In the genomic region with DNA sequence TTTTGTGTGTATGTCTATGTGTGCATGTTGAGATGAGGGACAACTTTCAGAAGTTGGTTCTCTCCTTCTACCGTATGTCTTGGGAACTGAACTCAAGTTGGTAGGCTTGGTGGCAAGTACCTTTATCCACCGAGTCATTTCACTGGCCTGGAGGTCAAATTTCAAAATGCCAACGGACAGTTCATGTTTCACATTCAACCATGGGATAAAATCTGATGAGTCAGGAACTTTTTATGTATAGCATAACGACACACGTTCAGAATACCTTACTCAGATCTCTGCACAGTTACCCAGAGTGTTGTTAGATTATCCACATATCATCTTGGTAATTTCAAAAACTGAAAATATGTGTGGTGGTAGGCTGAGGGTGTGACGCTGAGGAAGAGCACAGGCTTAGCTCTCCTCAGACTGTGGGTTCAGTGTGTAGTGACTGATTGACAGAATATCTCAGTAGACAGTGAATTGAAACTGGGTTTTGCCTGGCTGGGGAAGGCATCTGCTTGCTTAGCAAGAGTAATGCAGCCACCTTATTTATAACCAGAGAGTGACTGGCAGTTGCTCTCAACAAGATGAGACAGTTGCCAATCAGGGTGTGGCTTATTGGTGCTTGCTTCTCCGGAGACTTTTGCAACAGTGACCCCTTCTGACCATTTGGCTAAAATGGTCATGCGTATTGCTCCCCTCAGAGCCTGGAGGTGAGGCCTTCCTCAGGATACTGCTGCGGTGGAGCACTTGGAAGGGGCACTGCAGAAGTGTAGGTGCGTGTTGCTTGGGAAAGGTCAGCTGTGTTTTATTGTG, we compare ENCODE assay signal across 9 mouse cellular contexts. TPM values are rescaled to one million over a fixed set of nuclear protein-coding genes. Genes with fewer than 3 reads are reported as not detected.
DNase-seq lines count a peak whose midpoint lies in the region; ATAC-seq and TF ChIP-seq lines count a peak whose summit lies in the region.
"Had no signal": no experiment of that assay in that cellular context is flagged by ENCODE, and none has a peak within 500 bp of the region (broad histone marks: within the 10 kb centered on the region; RNA-seq: fewer than 3 reads in every experiment).

No protein-coding gene starts in this region.

- no peak for TF ChIP-seq EP300 in MEL (IDR thresholded peaks at IDR 0.05; ENCODE audit: low read depth in 1 of 2, low read length in 2 of 2)

- peak; percentile 86 for TF ChIP-seq RAD21 in MEL (IDR thresholded peaks at IDR 0.05; ENCODE audit: low read depth, low read length)

- no peak overlapping the region for H3K27ac ChIP-seq in kidney, embryonic 14.5 days (ENCODE audit: low read depth, low read length)
- H3K27ac ChIP-seq in MEL (ENCODE audit: control insufficient read depth, low read depth, low read length) = peak overlapping the region; percentile 9; the same call in 1 of the 2 replicates
- no peak overlapping the region for H3K27ac ChIP-seq in cerebellum, adult 2 months (ENCODE audit: insufficient read depth, low read length)
- H3K27ac ChIP-seq: embryonic facial prominence, embryonic 15.5 days had no signal

- no peaks in the 10 kb centered on the region for H3K27me3 ChIP-seq in kidney, embryonic 14.5 days (ENCODE audit: control insufficient read depth, insufficient read depth, low read length)
- no peaks in the 10 kb centered on the region for H3K27me3 ChIP-seq in MEL (ENCODE audit: control insufficient read depth in 1 of 2, insufficient read depth in 2 of 2, low read length in 2 of 2)
- H3K27me3 ChIP-seq in cerebellum, adult 2 months (ENCODE audit: control insufficient read depth, insufficient read depth, low read length) = no peaks in the 10 kb centered on the region
- no peaks in the 10 kb centered on the region for H3K27me3 ChIP-seq in splenic B cell, adult 2 months (ENCODE audit: control insufficient read depth, insufficient read depth, low read length, poor library complexity, severe bottlenecking)
- H3K27me3 ChIP-seq: embryonic facial prominence, embryonic 15.5 days had no signal

- no peaks in the 10 kb centered on the region for H3K4me1 ChIP-seq in kidney, embryonic 14.5 days (ENCODE audit: control insufficient read depth, insufficient read depth, low read length)
- peaks cover 5 to 6% of the 10 kb centered on the region in 2 experiments for H3K4me1 ChIP-seq in MEL (ENCODE audit: control insufficient read depth in 1 of 2, insufficient read depth in 2 of 2, low read length in 2 of 2)
- H3K4me1 ChIP-seq in cerebellum, adult 2 months (ENCODE audit: control insufficient read depth, insufficient read depth, low read length) = no peaks in the 10 kb centered on the region; the same call in 1 of the 2 replicates

- 54% methylated on average over 10 of the region's 10 CpGs for WGBS in kidney, embryonic 14.5 days
- 59% methylated on average over 10 of the region's 10 CpGs for WGBS in cerebellum, adult 2 months

- TF ChIP-seq CTCF in MEL (IDR thresholded peaks at IDR 0.05 in 2 of 3, conservative IDR thresholded peaks at IDR 0.05 in 1 of 3; ENCODE audit: control insufficient read depth in 1 of 3, insufficient read depth in 1 of 3, low read depth in 2 of 3, low read length in 3 of 3, poor library complexity in 1 of 3, severe bottlenecking in 1 of 3) = peak; percentile 45 to 88 (median 55)
- peak; percentile 64 for TF ChIP-seq CTCF in cerebellum, adult 2 months (IDR thresholded peaks at IDR 0.05; ENCODE audit: borderline replicate concordance, insufficient read depth, low read depth, low read length)

- H3K79me2 ChIP-seq in MEL (ENCODE audit: control insufficient read depth, insufficient read depth, low read length, poor library complexity) = no peaks in the 10 kb centered on the region

- H3K4me2 ChIP-seq in kidney, embryonic 14.5 days (replicated peaks; ENCODE audit: low read depth, low read length) = no peak overlapping the region
- H3K4me2 ChIP-seq: embryonic facial prominence, embryonic 15.5 days had no signal

- DNase-seq in kidney, adult 11 months = peak; percentile 84
- peak; percentile 75 for DNase-seq in MEL (ENCODE audit: low read depth, low spot score)
- DNase-seq in cerebellum, adult 2 months = peak; percentile 50 to 67
- DNase-seq in kidney, postnatal 4 days = peak; percentile 43 to 62
- DNase-seq in lung, postnatal 14 days = peak; percentile 71
- DNase-seq in splenic B cell, adult 2 months (ENCODE audit: low read depth, low spot score) = peak; percentile 74

- H3K9ac ChIP-seq in kidney, embryonic 14.5 days (ENCODE audit: low read depth, low read length) = no peak overlapping the region
- H3K9ac ChIP-seq in MEL (ENCODE audit: control insufficient read depth, low read depth, low read length, poor library complexity, severe bottlenecking) = no peak overlapping the region
- H3K9ac ChIP-seq: embryonic facial prominence, embryonic 15.5 days had no signal

- no peak for TF ChIP-seq POLR2A in MEL (IDR thresholded peaks at IDR 0.05; ENCODE audit: control insufficient read depth in 1 of 2, insufficient read depth in 1 of 2, low read depth in 1 of 2, low read length in 2 of 2, poor library complexity in 1 of 2)
- TF ChIP-seq POLR2A in cerebellum, adult 2 months (IDR thresholded peaks at IDR 0.05; ENCODE audit: borderline replicate concordance, insufficient read depth, low read length) = no peak

- peaks cover 11% of the 10 kb centered on the region; the same call in 1 of the 2 replicates for H3K36me3 ChIP-seq in kidney, embryonic 14.5 days (ENCODE audit: control insufficient read depth, insufficient read depth, low read length)
- H3K36me3 ChIP-seq in MEL (ENCODE audit: control insufficient read depth in 1 of 2, insufficient read depth in 2 of 2, low read length in 2 of 2) = peaks cover 5 to 10% of the 10 kb centered on the region in 2 experiments
- 0 out of 2 replicates have a peak, but pooled peaks cover 2% of the 10 kb centered on the region for H3K36me3 ChIP-seq in splenic B cell, adult 2 months (ENCODE audit: control insufficient read depth, insufficient read depth, low read length, poor library complexity, severe bottlenecking)

- no peak overlapping the region for H3K4me3 ChIP-seq in kidney, embryonic 14.5 days (ENCODE audit: low read length)
- no peak overlapping the region for H3K4me3 ChIP-seq in MEL (ENCODE audit: control insufficient read depth in 1 of 2, insufficient read depth in 1 of 2, low read depth in 2 of 2, low read length in 2 of 2)
- no peak overlapping the region for H3K4me3 ChIP-seq in cerebellum, adult 2 months (replicated peaks; ENCODE audit: insufficient read depth, low read depth, low read length)
- H3K4me3 ChIP-seq: embryonic facial prominence, embryonic 15.5 days had no signal

- ATAC-seq in kidney, embryonic 14.5 days (ENCODE audit: low FRiP score, low TSS enrichment) = no peak
- ATAC-seq in granulocyte monocyte progenitor cell, adult 5-6 weeks (replicated peaks; ENCODE audit: poor library complexity, severe bottlenecking) = peak; percentile 90

- H3K9me3 ChIP-seq in kidney, embryonic 14.5 days (ENCODE audit: control insufficient read depth, low read length) = no peaks in the 10 kb centered on the region
- no peaks in the 10 kb centered on the region for H3K9me3 ChIP-seq in MEL (replicated peaks; ENCODE audit: insufficient read depth, low read length)
- H3K9me3 ChIP-seq: embryonic facial prominence, embryonic 15.5 days had no signal

RNA-seq across cellular contexts. Expression of gene Pcyt1a, which starts 27.1 kb away (rescaled TPM):
- 16.5 and 40.6 TPM in 2 replicates for polyA plus RNA-seq in kidney, embryonic 14.5 days (2014; fragmentation: Nextera tagmentation; extraction: Ambion mirVana)
- 32.3 and 36.9 TPM in 2 replicates for total RNA-seq in MEL (2012; rRNA removed)
- polyA plus RNA-seq in MEL (2012; ENCODE audit: insufficient read depth in 1 of 2, insufficient read length in 2 of 2, low read depth in 1 of 2, low replicate concordance in 2 of 2, missing spikeins in 1 of 2) = 10 to 100 TPM in 1 of 2 experiments, not detected in 1; 53.7 TPM
- 33.4 and 35.4 TPM in 2 replicates for polyA plus RNA-seq in cerebellum, adult 2 months (2012; rRNA removed)
- total RNA-seq in granulocyte monocyte progenitor cell, adult 5-6 weeks (2014; fragmentation: Nextera tagmentation) = 53.2 and 65.3 TPM in 2 replicates
- 79.3 and 90.5 TPM in 2 replicates for total RNA-seq in granulocyte monocyte progenitor cell, adult 5-6 weeks (2017)

RNA-seq across cellular contexts. Expression of gene Slc51a, which starts 29.9 kb away (rescaled TPM):
- polyA plus RNA-seq in kidney, embryonic 14.5 days (2014; fragmentation: Nextera tagmentation; extraction: Ambion mirVana) = 0.33 and 0.49 TPM in 2 replicates
- 3.3 and 4.6 TPM in 2 replicates for total RNA-seq in MEL (2012; rRNA removed)
- polyA plus RNA-seq in MEL (2012; ENCODE audit: insufficient read depth in 1 of 2, insufficient read length in 2 of 2, low read depth in 1 of 2, low replicate concordance in 2 of 2, missing spikeins in 1 of 2) = 10 to 100 TPM in 1 of 2 experiments, not detected in 1; 14.5 TPM
- polyA plus RNA-seq in cerebellum, adult 2 months (2012; rRNA removed) = 0.03 and 0.05 TPM in 2 replicates
- total RNA-seq in granulocyte monocyte progenitor cell, adult 5-6 weeks (2014; fragmentation: Nextera tagmentation) = not detected in 2 replicates
- 0.05 and 0.30 TPM in 2 replicates for total RNA-seq in granulocyte monocyte progenitor cell, adult 5-6 weeks (2017)
- polyA plus RNA-seq: embryonic facial prominence, embryonic 15.5 days had no signal

RNA-seq across cellular contexts. Expression of gene Zdhhc19, which starts 38.3 kb away (rescaled TPM):
- polyA plus RNA-seq in kidney, embryonic 14.5 days (2014; fragmentation: Nextera tagmentation; extraction: Ambion mirVana) = not detected in 2 replicates
- 0.58 TPM in 1 of 2 replicates, not detected in the other for total RNA-seq in MEL (2012; rRNA removed)
- 1 to 10 TPM in 1 of 2 experiments, not detected in 1; 1.4 TPM for polyA plus RNA-seq in MEL (2012; ENCODE audit: insufficient read depth in 1 of 2, insufficient read length in 2 of 2, low read depth in 1 of 2, low replicate concordance in 2 of 2, missing spikeins in 1 of 2)
- not detected in 2 replicates for polyA plus RNA-seq in cerebellum, adult 2 months (2012; rRNA removed)
- not detected in 2 replicates for total RNA-seq in granulocyte monocyte progenitor cell, adult 5-6 weeks (2014; fragmentation: Nextera tagmentation)
- not detected in 2 replicates for total RNA-seq in granulocyte monocyte progenitor cell, adult 5-6 weeks (2017)
- polyA plus RNA-seq: embryonic facial prominence, embryonic 15.5 days had no signal

RNA-seq across cellular contexts. Expression of gene Tctex1d2, which starts 38.3 kb away (rescaled TPM):
- 32.5 and 37.8 TPM in 2 replicates for polyA plus RNA-seq in kidney, embryonic 14.5 days (2014; fragmentation: Nextera tagmentation; extraction: Ambion mirVana)
- total RNA-seq in MEL (2012; rRNA removed) = 13.0 and 14.7 TPM in 2 replicates
- 100 to 1,000 TPM in 1 of 2 experiments, 10 to 100 TPM in 1; 23.7 to 239 TPM for polyA plus RNA-seq in MEL (2012; ENCODE audit: insufficient read depth in 1 of 2, insufficient read length in 2 of 2, low read depth in 1 of 2, low replicate concordance in 2 of 2, missing spikeins in 1 of 2)
- 24.7 and 25.2 TPM in 2 replicates for polyA plus RNA-seq in cerebellum, adult 2 months (2012; rRNA removed)
- total RNA-seq in granulocyte monocyte progenitor cell, adult 5-6 weeks (2014; fragmentation: Nextera tagmentation) = 41.4 and 54.7 TPM in 2 replicates
- 31.5 and 49.4 TPM in 2 replicates for total RNA-seq in granulocyte monocyte progenitor cell, adult 5-6 weeks (2017)

RNA-seq across cellular contexts. Expression of gene Tm4sf19, which starts 57.5 kb away (rescaled TPM):
- not detected in 2 replicates for polyA plus RNA-seq in kidney, embryonic 14.5 days (2014; fragmentation: Nextera tagmentation; extraction: Ambion mirVana)
- not detected in 2 replicates for total RNA-seq in MEL (2012; rRNA removed)
- polyA plus RNA-seq in MEL (2012; ENCODE audit: insufficient read depth in 1 of 2, insufficient read length in 2 of 2, low read depth in 1 of 2, low replicate concordance in 2 of 2, missing spikeins in 1 of 2) = under 1 TPM in 1 of 2 experiments, not detected in 1; 0.06 TPM
- polyA plus RNA-seq in cerebellum, adult 2 months (2012; rRNA removed) = not detected in 2 replicates
- total RNA-seq in granulocyte monocyte progenitor cell, adult 5-6 weeks (2014; fragmentation: Nextera tagmentation) = not detected in 2 replicates
- total RNA-seq in granulocyte monocyte progenitor cell, adult 5-6 weeks (2017) = not detected in 2 replicates
